Mouse (Mus musculus): Measurements from ENCODE around the gene Pcdh15. TPM values are rescaled to one million over a fixed set of nuclear protein-coding genes. Genes with fewer than 3 reads are reported as not detected.
A peak's percentile ranks its signal among the peaks of the same experiment; 100 is the strongest.

The Pcdh15 gene
- polyA plus RNA-seq, 1 experiment = 0.01 TPM

DNA sequence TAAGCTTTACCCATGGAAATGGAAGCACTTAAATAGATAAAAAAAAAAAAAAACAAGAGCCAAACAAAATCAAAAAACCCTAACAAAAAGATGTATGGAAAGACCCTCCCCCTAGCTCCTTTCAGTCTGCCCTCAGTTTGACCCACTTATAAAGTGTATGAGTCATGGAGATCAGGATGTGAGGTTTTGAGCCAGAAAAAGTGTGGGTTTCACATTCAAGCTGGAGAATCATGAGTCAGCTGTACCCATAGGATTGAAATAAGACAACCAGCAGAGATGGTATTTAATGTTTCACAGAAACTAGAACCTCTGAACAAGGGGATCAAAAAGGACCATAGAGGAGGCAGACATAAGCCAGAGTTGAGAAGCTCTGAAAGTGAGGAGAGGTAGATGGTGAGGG lies 1048.8 kb downstream of the Pcdh15 start:
- Histone ChIP-seq H3K27me3 (replicated peaks) (no peaks in the 10 kb centered on the region), H3K4me3 (replicated peaks) (no peak overlapping the region), H3K9me3 (peaks cover 4% of the 10 kb centered on the region; the same call in 1 of the 2 replicates), H3K4me1 (no peaks in the 10 kb centered on the region), H3K36me3 (replicated peaks; ENCODE audit: low read length) (no peaks in the 10 kb centered on the region)
- TF ChIP-seq FLI1 (IDR thresholded peaks at IDR 0.05; ENCODE audit: low read length) = no peak
- TF ChIP-seq GATA1 (IDR thresholded peaks at IDR 0.05; ENCODE audit: borderline replicate concordance, low read length) = no peak

- TF ChIP-seq FLI1 (IDR thresholded peaks at IDR 0.05; ENCODE audit: low read length) (no peak), GATA1 (IDR thresholded peaks at IDR 0.05; ENCODE audit: borderline replicate concordance, low read length) (no peak)
- H3K27me3 ChIP-seq (replicated peaks) = no peaks in the 10 kb centered on the region
- no peak overlapping the region for H3K4me3 ChIP-seq (replicated peaks)
- no peaks in the 10 kb centered on the region for H3K4me1 ChIP-seq
- H3K36me3 ChIP-seq (replicated peaks; ENCODE audit: low read length) = no peaks in the 10 kb centered on the region
- 0 out of 2 replicates have a peak, but pooled peaks cover 1% of the 10 kb centered on the region for H3K9me3 ChIP-seq
Measured at GRCm38 (mm10) chr10:74181921-74182320, 1082.8 kb downstream of the Pcdh15 start.

GRCm38 (mm10) chr10:74203650-74204049 lies 1104.5 kb downstream of the Pcdh15 start:
- no peaks in the 10 kb centered on the region for H3K36me3 ChIP-seq (replicated peaks; ENCODE audit: low read length)
- no peak overlapping the region for H3K4me3 ChIP-seq (replicated peaks)
- H3K9me3 ChIP-seq = no peaks in the 10 kb centered on the region
- H3K27me3 ChIP-seq (replicated peaks) = no peaks in the 10 kb centered on the region
- no peaks in the 10 kb centered on the region for H3K4me1 ChIP-seq
- TF ChIP-seq GATA1 (IDR thresholded peaks at IDR 0.05; ENCODE audit: borderline replicate concordance, low read length) (no peak), FLI1 (IDR thresholded peaks at IDR 0.05; ENCODE audit: low read length) (no peak)

- Histone ChIP-seq H3K27me3 (replicated peaks) (no peaks in the 10 kb centered on the region), H3K4me1 (no peaks in the 10 kb centered on the region), H3K4me3 (replicated peaks) (no peak overlapping the region), H3K36me3 (replicated peaks; ENCODE audit: low read length) (no peaks in the 10 kb centered on the region), H3K9me3 (peaks cover 3% of the 10 kb centered on the region)
- TF ChIP-seq GATA1 (IDR thresholded peaks at IDR 0.05; ENCODE audit: borderline replicate concordance, low read length) = no peak
- TF ChIP-seq FLI1 (IDR thresholded peaks at IDR 0.05; ENCODE audit: low read length) = no peak
Measured at GRCm38 (mm10) chr10:74217268-74217667, 1118.1 kb downstream of the Pcdh15 start.

DNA sequence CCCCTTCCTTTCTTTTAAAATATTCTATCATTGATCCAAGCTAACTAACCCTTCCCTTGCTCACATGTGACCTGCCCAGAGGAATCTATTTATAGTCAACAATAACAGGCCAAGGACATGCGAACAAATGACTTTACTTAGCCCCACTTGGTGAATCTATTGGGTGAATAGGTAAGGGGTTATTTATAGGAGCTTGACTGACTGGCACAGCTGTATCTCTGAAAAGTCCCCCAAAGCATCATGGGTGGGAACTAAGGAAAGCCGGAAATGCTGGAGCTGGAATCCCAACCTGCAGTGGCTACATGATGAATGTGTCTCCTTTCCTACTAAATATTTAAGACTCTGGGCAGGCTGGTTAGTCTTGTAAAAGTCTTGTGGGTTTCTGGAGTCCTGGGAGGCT lies 1121.3 kb downstream of the Pcdh15 start:
- no peaks in the 10 kb centered on the region for H3K9me3 ChIP-seq
- no peaks in the 10 kb centered on the region for H3K4me1 ChIP-seq
- no peaks in the 10 kb centered on the region for H3K36me3 ChIP-seq (replicated peaks; ENCODE audit: low read length)
- H3K4me3 ChIP-seq (replicated peaks) = no peak overlapping the region
- TF ChIP-seq GATA1 (IDR thresholded peaks at IDR 0.05; ENCODE audit: borderline replicate concordance, low read length) = no peak
- TF ChIP-seq FLI1 (IDR thresholded peaks at IDR 0.05; ENCODE audit: low read length) = no peak
- no peaks in the 10 kb centered on the region for H3K27me3 ChIP-seq (replicated peaks)

DNA sequence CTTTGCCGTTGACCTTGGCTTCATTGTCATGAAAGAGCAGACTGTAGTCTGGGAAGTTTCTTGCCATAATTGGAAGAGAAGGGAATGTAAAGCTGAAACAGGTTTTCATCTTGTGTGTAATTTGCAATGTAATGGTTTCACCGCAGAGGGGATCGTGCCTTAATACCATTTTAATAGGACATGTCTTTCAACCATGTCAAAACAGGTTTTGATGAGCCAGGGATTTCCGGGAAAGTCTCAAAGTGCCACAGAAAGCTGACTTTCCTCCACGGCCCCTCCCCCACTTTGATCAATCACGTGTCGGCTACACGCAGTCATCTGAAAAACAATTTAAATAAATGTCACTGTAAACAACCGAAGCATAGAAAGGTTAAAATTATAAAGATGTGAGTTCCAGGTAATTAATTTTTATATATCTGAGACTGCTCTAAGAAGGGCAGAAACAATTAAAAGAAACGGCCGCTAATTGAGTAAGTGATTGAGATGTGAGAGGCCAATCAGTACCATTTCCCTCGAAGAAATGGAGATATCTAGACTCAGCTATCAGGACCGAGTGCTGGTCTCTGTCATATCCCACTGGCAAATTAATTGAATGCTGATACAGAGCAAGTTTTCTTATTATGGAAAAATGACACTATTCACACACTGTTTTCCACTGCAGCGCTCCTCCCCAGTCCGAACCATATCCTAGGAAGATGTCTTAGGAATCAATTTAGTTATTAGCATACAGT lies 1158.7 kb downstream of the Pcdh15 start:
- no peaks in the 10 kb centered on the region for H3K27me3 ChIP-seq (replicated peaks)
- H3K36me3 ChIP-seq (replicated peaks; ENCODE audit: low read length) = no peaks in the 10 kb centered on the region
- H3K4me1 ChIP-seq = no peaks in the 10 kb centered on the region
- TF ChIP-seq GATA1 (IDR thresholded peaks at IDR 0.05; ENCODE audit: borderline replicate concordance, low read length) = no peak
- TF ChIP-seq FLI1 (IDR thresholded peaks at IDR 0.05; ENCODE audit: low read length) = no peak
- no peak overlapping the region for H3K4me3 ChIP-seq (replicated peaks)
- H3K9me3 ChIP-seq = peaks cover 4% of the 10 kb centered on the region; the same call in 1 of the 2 replicates

DNA sequence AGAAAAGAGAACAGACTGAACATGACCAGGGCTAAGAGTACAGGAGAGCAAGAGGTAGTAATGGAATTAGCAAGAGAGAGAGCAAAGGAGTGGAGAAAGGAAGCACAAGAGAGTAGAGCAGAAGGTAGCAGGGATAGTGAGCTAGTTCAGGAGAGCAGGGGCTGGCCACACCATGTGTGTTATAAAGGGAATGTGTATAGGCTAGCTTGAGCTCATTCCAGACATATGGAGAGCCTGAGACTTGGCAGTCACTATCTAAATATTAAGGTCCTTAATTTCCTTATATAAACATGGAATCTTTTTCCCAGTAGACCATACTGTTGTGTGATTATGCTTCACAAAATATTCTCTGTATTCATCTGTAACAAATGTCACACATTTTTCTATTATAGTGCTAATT lies 1159.5 kb downstream of the Pcdh15 start:
- H3K27me3 ChIP-seq (replicated peaks) = no peaks in the 10 kb centered on the region
- peak overlapping the region; percentile 35 for H3K4me3 ChIP-seq (replicated peaks)
- H3K36me3 ChIP-seq (replicated peaks; ENCODE audit: low read length) = no peaks in the 10 kb centered on the region
- H3K9me3 ChIP-seq = peaks cover 6% of the 10 kb centered on the region; the same call in 1 of the 2 replicates
- no peaks in the 10 kb centered on the region for H3K4me1 ChIP-seq
- TF ChIP-seq GATA1 (IDR thresholded peaks at IDR 0.05; ENCODE audit: borderline replicate concordance, low read length) (no peak), FLI1 (IDR thresholded peaks at IDR 0.05; ENCODE audit: low read length) (no peak)

- TF ChIP-seq GATA1 (IDR thresholded peaks at IDR 0.05; ENCODE audit: borderline replicate concordance, low read length) = no peak
- no peak for TF ChIP-seq FLI1 (IDR thresholded peaks at IDR 0.05; ENCODE audit: low read length)
- no peaks in the 10 kb centered on the region for H3K27me3 ChIP-seq (replicated peaks)
- no peak overlapping the region for H3K4me3 ChIP-seq (replicated peaks)
- H3K9me3 ChIP-seq = peaks cover 17% of the 10 kb centered on the region
- H3K4me1 ChIP-seq = no peaks in the 10 kb centered on the region
- H3K36me3 ChIP-seq (replicated peaks; ENCODE audit: low read length) = no peaks in the 10 kb centered on the region
Measured at GRCm38 (mm10) chr10:74269637-74270269, 1170.6 kb downstream of the Pcdh15 start.

GRCm38 (mm10) chr10:74270894-74271293 lies 1171.8 kb downstream of the Pcdh15 start:
- TF ChIP-seq FLI1 (IDR thresholded peaks at IDR 0.05; ENCODE audit: low read length) = no peak
- TF ChIP-seq GATA1 (IDR thresholded peaks at IDR 0.05; ENCODE audit: borderline replicate concordance, low read length) = no peak
- no peak overlapping the region for H3K4me3 ChIP-seq (replicated peaks)
- H3K9me3 ChIP-seq = peaks cover 17% of the 10 kb centered on the region
- H3K4me1 ChIP-seq = no peaks in the 10 kb centered on the region
- no peaks in the 10 kb centered on the region for H3K27me3 ChIP-seq (replicated peaks)
- no peaks in the 10 kb centered on the region for H3K36me3 ChIP-seq (replicated peaks; ENCODE audit: low read length)

GRCm38 (mm10) chr10:74304120-74304519 lies 1205.0 kb downstream of the Pcdh15 start:
- TF ChIP-seq FLI1 (IDR thresholded peaks at IDR 0.05; ENCODE audit: low read length) (no peak), GATA1 (IDR thresholded peaks at IDR 0.05; ENCODE audit: borderline replicate concordance, low read length) (no peak)
- no peak overlapping the region for H3K4me3 ChIP-seq (replicated peaks)
- H3K27me3 ChIP-seq (replicated peaks) = no peaks in the 10 kb centered on the region
- H3K36me3 ChIP-seq (replicated peaks; ENCODE audit: low read length) = no peaks in the 10 kb centered on the region
- no peaks in the 10 kb centered on the region for H3K4me1 ChIP-seq
- H3K9me3 ChIP-seq = no peaks in the 10 kb centered on the region
